Mouse (Mus musculus) layer of hippocampus, postnatal 14 days (tissue): ENCODE measurements at regions not wholly inside any gene's neighbourhood (a gene's known extent, or its start where the extent isn't known, plus 50 kb on each side); places are given as distances from the start of the nearest gene placed in this dataset.
A peak's percentile ranks its signal among the peaks of the same experiment; 100 is the strongest.

Experiments
- DNase-seq, 2 experiments: peaks; one replicate each; pipeline ENCODE4 v3.0.0; 2021 to 2022; ENCODE audit warnings: low spot score in 2 of 2, mixed read lengths in 1 of 2

DNA sequence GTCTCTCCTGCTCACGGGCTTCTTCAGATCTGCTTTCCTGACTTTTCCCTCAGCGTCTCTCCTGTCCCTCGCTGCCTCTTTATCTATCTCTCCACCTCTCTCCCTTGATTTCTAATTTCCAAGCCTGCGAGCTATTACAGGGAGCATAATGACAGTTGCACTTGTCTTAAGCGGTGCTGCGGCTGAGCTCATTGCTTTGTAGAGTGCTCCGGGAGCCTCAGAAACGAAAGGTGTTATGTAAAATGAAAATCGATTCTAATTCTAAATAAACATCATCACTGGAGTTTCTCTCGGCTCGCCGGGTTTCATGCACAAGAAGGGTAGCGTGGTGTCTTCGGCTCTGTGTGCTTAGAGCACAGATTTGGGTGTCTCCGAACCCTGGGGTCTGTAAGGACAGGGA is 371.8 kb downstream of the Vrk1 start:
- no peak for DNase-seq

- DNase-seq = no peak
Observed at GRCm38 (mm10) chr12:106389214-106389613, 379.2 kb downstream of the Vrk1 start.

GRCm38 (mm10) chr12:106392316-106392715 is 382.3 kb downstream of the Vrk1 start:
- no peak for DNase-seq

DNA sequence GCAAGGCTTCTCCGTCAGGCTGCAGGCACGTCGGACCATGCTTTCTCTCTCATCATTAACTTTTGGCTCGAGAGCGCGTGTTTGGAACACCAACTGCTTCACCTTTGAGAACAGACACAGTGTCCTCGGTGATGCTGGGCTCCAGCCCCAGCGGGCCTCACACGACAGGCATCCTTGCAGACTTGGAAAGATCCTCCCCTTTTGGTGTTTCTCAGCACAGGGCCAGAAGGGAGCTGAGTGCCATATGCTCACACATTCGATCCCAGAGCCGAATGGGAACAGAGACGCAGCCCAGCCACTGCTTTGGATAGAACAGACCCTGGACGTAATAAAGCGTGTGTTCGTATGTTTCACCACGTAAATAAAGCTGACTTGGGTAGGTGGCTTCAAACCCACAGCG is 389.1 kb downstream of the Vrk1 start:
- peak in 1 of 2 experiments; percentile 48 for DNase-seq

GRCm38 (mm10) chr12:106411075-106411474 is 401.0 kb downstream of the Vrk1 start:
- DNase-seq = peak in 1 of 2 experiments; percentile 17

DNA sequence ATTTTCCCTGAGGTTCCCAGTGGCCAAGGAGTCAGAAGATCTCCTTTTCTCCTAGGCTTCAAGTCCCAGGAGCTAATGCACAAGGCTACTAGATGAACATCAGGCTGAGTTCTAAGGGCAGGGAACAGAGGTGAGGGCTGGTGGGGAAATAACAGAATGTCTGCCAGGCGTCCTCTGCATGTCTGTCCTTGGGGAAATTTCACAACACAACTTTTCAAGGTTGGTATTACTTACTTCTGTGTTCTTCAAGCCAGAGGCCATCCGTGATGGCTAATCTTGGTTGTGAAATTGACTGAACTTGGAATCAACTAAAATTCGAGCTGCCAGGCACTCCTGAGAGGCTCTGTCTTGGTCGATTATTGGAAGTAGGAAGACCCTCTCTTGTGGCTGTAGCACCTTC is 416.6 kb downstream of the Vrk1 start:
- DNase-seq = no peak

GRCm38 (mm10) chr12:106429991-106430390 is 420.0 kb downstream of the Vrk1 start:
- DNase-seq = no peak

- no peak for DNase-seq
Observed at GRCm38 (mm10) chr12:106445151-106445550, 435.1 kb downstream of the Vrk1 start.

DNA sequence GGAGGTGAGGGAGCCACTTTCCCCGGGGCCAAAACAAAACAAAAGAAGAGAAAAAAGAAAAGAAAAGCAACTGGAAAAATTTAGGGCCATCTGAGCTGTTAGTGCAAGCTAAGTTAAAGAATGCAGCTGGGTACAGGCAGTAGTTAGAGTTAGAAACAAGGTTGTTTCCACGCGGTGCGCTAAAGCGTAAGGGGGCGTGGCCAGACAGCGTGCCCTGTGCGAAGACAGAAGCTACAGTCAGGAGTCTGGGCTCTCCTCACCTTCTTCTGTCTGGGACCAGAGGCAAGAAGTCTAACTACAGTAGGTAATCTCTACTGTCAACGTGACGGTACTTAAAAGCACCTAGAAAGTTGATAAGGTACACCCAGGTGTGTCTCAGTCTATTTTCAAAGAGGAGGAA is 435.9 kb downstream of the Vrk1 start:
- DNase-seq = no peak

- DNase-seq = no peak
Observed at GRCm38 (mm10) chr12:106446876-106447532, 437.0 kb downstream of the Vrk1 start.

DNA sequence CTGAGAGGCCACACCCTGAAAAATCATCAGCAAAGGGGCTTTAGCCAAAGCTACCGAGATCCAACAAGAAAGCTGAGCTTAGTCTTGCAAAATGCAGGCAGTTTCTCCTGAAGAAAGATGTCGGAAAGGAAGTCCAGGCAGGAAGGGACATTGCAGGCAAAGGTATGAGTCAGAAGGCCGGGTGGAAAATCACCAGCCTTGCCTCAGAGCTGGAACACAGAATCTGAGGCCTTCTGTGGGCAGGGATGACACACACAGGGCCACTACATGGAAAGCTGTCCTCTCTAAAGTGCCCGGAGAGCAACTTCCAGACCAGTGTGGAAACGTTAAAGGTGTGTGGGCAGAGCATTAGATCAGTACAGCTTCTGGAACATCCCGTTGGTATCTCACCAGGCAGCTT is 438.5 kb downstream of the Vrk1 start:
- DNase-seq = no peak

DNA sequence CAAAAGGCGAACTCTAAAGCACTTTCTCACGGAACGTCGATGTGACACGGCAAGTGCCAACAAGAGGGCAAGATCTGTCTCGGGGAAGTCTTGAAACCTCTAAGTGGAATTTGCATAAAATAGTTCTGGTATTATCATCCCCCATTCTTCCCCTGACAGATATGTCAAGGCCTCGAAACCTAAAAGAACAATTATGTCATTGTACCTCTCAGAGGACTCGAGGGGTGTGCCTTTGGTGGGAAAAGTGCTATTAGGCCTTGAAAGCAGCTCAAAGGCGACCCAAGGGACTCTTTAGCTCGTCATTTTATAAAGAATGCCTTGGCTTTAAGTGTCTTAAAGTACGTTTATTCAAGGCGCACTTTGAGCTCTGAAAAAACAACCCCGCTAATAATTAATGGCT is 443.5 kb downstream of the Vrk1 start:
- no peak for DNase-seq

DNA sequence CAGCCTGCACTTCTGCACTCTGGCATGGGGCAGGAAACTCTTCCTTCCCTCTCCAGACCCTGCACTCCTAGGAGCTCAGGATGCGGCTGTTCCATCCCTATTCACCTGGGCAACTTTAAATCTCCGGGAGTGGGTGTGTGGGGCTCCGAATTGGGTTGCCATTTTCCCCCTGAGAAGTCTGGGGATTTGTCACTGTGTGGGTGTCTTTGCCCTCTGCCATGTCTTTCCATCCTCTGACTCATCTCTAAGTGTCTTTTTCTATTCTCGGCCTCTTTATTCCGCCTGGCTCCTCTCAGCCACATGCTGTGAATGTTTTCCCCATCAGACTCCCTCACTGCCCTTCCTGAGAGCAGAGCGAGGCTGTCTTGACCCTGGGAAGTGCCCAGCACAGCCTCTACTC is 448.2 kb downstream of the Vrk1 start:
- no peak for DNase-seq

GRCm38 (mm10) chr12:106460650-106461049 is 450.6 kb downstream of the Vrk1 start:
- DNase-seq = no peak

- DNase-seq = no peak
Observed at GRCm38 (mm10) chr12:106462281-106462680, 452.3 kb downstream of the Vrk1 start.

DNA sequence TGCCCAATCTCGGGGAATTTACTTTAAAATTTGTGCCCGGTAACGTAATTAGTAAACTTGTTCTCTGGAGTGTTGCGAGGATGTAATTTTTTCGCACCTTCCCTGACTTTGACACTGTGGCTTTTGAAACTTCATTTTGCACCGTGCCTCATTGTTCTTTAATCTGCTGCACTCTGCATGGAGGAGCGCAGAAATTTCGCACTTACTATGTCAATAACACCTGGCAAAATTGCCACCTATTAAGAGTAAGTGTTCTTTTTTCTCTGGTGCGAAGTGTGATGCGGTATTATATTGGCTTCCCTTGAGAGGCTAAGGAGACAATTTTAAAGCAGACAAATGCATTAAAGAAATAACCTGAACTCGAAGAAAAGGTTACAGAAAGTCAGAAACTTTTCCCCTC is 454.7 kb downstream of the Vrk1 start:
- no peak for DNase-seq

- DNase-seq = no peak
Observed at GRCm38 (mm10) chr12:106468173-106468860, 458.3 kb downstream of the Vrk1 start.

- no peak for DNase-seq
Observed at GRCm38 (mm10) chr12:106474501-106475165, 464.6 kb downstream of the Vrk1 start.

DNA sequence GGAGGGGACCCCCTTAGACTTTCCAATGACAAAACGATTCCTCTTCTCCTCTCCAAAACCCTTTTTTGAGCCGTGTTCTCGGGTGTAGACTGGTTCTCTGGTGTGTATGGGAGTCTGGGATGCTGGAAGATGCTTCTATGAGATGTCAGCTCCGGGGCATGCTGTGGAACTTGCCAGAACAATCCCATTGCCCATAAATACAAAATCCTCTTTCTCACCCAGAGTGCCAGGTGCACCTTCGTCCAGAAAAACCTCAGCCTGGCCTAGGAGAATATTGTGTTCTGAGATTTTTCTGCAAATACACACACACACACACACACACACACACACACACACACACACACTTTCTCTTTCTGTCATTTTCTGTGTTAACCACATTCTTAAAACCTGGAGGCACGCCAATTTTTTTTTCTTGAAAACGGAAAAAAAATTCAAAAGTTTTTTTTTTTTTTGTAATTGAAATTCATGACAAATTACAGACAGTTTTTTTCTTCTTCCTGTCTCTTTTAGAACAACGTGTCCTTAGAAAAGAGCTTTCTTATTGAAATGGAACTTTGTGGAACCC is 465.5 kb downstream of the Vrk1 start:
- no peak for DNase-seq

DNA sequence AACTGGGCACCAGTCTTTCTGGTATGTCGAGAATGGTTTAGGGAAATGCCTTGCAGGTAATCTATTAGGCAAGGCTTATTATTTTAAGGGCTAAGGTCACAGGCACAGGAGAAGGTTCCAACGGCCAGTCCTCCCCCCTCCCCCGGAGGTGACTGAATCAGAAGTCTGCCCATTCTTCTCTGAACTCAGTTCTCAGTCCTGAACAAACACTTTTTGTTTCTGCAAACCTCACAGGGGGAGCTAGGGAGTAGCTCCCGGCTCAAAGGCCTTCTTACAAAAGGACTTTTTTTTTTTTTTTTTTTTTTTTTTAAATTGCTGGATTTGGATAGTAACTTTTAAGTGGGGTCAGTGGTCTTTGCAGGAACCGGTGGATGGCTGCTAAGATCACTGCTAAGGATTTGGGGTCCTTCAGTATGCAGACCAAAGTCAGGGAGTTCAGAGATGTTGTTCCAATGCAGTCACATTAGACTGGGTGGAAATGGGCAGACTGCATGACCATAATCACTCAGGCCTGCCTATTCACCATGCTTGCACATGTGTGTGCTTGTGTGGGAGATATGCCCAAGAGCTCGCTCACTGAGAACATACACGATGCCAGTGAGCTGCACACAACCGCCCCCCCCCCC is 467.1 kb downstream of the Vrk1 start:
- no peak for DNase-seq

- no peak for DNase-seq
Observed at GRCm38 (mm10) chr12:106477731-106478130, 467.7 kb downstream of the Vrk1 start.

DNA sequence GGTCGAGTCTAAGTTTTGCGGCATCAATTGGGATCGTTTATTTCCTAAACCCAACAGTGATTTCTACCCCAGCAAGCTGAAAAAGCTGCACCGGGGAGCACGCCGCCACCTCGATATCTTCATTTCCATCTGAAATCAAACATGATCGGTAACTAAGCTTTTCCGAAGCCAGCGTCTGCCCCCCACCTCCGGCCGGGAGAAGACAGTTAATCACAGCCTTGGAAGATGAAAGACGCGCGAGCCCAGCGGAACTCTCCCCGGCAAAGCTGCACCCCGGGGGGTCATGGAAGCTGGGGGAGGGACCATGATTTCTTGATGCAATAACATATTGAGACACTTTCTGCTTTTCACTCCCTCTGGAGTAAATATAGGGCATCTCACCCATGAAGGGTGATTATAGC is 468.4 kb downstream of the Vrk1 start:
- DNase-seq = no peak
